Mouse (Mus musculus) bone marrow macrophage, adult 2 months (primary cell): ENCODE measurements around the gene Sumo3.

Source experiments
- CTCF ChIP-seq: IDR thresholded peaks from 2 replicates; pipeline ENCODE4 v1.5.1; 2012; ENCODE audit warnings: low read depth, mild to moderate bottlenecking, low read length, moderate library complexity
- POLR2A ChIP-seq: IDR thresholded peaks from 2 replicates; pipeline ENCODE4 v1.6.1; 2012; ENCODE audit warnings: mild to moderate bottlenecking, low read depth, low read length, borderline replicate concordance

GRCm38 (mm10) chr10:77621546-77621945, 15.6 kb downstream of the Sumo3 start:
- no peak for TF ChIP-seq CTCF
- no peak for TF ChIP-seq POLR2A
